Mouse (Mus musculus): ENCODE results near the gene Sumo1. TPM values are rescaled to one million over a fixed set of nuclear protein-coding genes. Genes with fewer than 3 reads are reported as not detected.
"Not testable (repeated sequence)": the region's sequence is repeated elsewhere in the genome, so short reads cannot be mapped to it uniquely, and the experiment has no call there.

The Sumo1 gene
- polyA plus RNA-seq, 1 experiment, result 21.8 TPM

- H3K36me3 ChIP-seq (ENCODE audit: control insufficient read depth, insufficient read depth, low read length), result no peaks in the 10 kb centered on the region; the same call in 1 of the 2 replicates
- H3K4me3 ChIP-seq (ENCODE audit: control insufficient read depth, insufficient read depth, low read length), result no peak overlapping the region
- no peak for TF ChIP-seq CTCF (IDR thresholded peaks at IDR 0.05; ENCODE audit: borderline replicate concordance, control insufficient read depth, extremely low read depth, insufficient read depth, low read length, poor library complexity)
- TF ChIP-seq POLR2A (IDR thresholded peaks at IDR 0.05; ENCODE audit: control insufficient read depth, extremely low read depth, insufficient read depth, low read length, poor library complexity), result no peak
- no peaks in the 10 kb centered on the region for H3K27me3 ChIP-seq (ENCODE audit: control insufficient read depth, insufficient read depth, low read length)
- H3K4me1 ChIP-seq (replicated peaks; ENCODE audit: control insufficient read depth, insufficient read depth, low read length), result no peaks in the 10 kb centered on the region
- no peak overlapping the region for H3K27ac ChIP-seq (ENCODE audit: control insufficient read depth, insufficient read depth, low read length)
- 85% methylated on average over 3 of the region's 3 CpGs for WGBS
- no peak for DNase-seq
Observed at GRCm38 (mm10) chr1:59663456-59664135, 7.0 kb downstream of the Sumo1 start.

GRCm38 (mm10) chr1:59656244-59657171 is 14.1 kb downstream of the Sumo1 start:
- Histone ChIP-seq H3K27me3 (ENCODE audit: control insufficient read depth, insufficient read depth, low read length) (no peaks in the 10 kb centered on the region), H3K27ac (ENCODE audit: control insufficient read depth, insufficient read depth, low read length) (no peak overlapping the region), H3K36me3 (ENCODE audit: control insufficient read depth, insufficient read depth, low read length) (peaks cover 16% of the 10 kb centered on the region), H3K4me3 (ENCODE audit: control insufficient read depth, insufficient read depth, low read length) (no peak overlapping the region), H3K4me1 (replicated peaks; ENCODE audit: control insufficient read depth, insufficient read depth, low read length) (no peaks in the 10 kb centered on the region)
- no peak for DNase-seq
- TF ChIP-seq CTCF (IDR thresholded peaks at IDR 0.05; ENCODE audit: borderline replicate concordance, control insufficient read depth, extremely low read depth, insufficient read depth, low read length, poor library complexity), result no peak
- no peak for TF ChIP-seq POLR2A (IDR thresholded peaks at IDR 0.05; ENCODE audit: control insufficient read depth, extremely low read depth, insufficient read depth, low read length, poor library complexity)
- WGBS, result 95% methylated on average over 7 of the region's 7 CpGs

- TF ChIP-seq CTCF (IDR thresholded peaks at IDR 0.05; ENCODE audit: borderline replicate concordance, control insufficient read depth, extremely low read depth, insufficient read depth, low read length, poor library complexity), result no peak
- no peak for TF ChIP-seq POLR2A (IDR thresholded peaks at IDR 0.05; ENCODE audit: control insufficient read depth, extremely low read depth, insufficient read depth, low read length, poor library complexity)
- WGBS, result 99% methylated on average over 3 of the region's 3 CpGs
- DNase-seq, result no peak
- Histone ChIP-seq H3K4me3 (ENCODE audit: control insufficient read depth, insufficient read depth, low read length) (no peak overlapping the region), H3K27me3 (ENCODE audit: control insufficient read depth, insufficient read depth, low read length) (no peaks in the 10 kb centered on the region), H3K27ac (ENCODE audit: control insufficient read depth, insufficient read depth, low read length) (no peak overlapping the region), H3K4me1 (replicated peaks; ENCODE audit: control insufficient read depth, insufficient read depth, low read length) (no peaks in the 10 kb centered on the region), H3K36me3 (ENCODE audit: control insufficient read depth, insufficient read depth, low read length) (peaks cover 25% of the 10 kb centered on the region)
Observed at GRCm38 (mm10) chr1:59653243-59653911, 17.3 kb downstream of the Sumo1 start.

GRCm38 (mm10) chr1:59651201-59651819 is 19.3 kb downstream of the Sumo1 start:
- no peaks in the 10 kb centered on the region for H3K27me3 ChIP-seq (ENCODE audit: control insufficient read depth, insufficient read depth, low read length)
- WGBS, result over 99% methylated on average over 3 of the region's 3 CpGs
- H3K27ac ChIP-seq (ENCODE audit: control insufficient read depth, insufficient read depth, low read length), result no peak overlapping the region
- H3K4me3 ChIP-seq (ENCODE audit: control insufficient read depth, insufficient read depth, low read length), result no peak overlapping the region
- no peaks in the 10 kb centered on the region for H3K4me1 ChIP-seq (replicated peaks; ENCODE audit: control insufficient read depth, insufficient read depth, low read length)
- TF ChIP-seq CTCF (IDR thresholded peaks at IDR 0.05; ENCODE audit: borderline replicate concordance, control insufficient read depth, extremely low read depth, insufficient read depth, low read length, poor library complexity) (no peak), POLR2A (IDR thresholded peaks at IDR 0.05; ENCODE audit: control insufficient read depth, extremely low read depth, insufficient read depth, low read length, poor library complexity) (no peak)
- DNase-seq, result no peak
- H3K36me3 ChIP-seq (ENCODE audit: control insufficient read depth, insufficient read depth, low read length), result peaks cover 28% of the 10 kb centered on the region

GRCm38 (mm10) chr1:59646502-59646901 is 24.1 kb downstream of the Sumo1 start:
- not testable (repeated sequence) for H3K4me3 ChIP-seq (ENCODE audit: control insufficient read depth, insufficient read depth, low read length); H3K27ac ChIP-seq (ENCODE audit: control insufficient read depth, insufficient read depth, low read length); H3K27me3 ChIP-seq (ENCODE audit: control insufficient read depth, insufficient read depth, low read length); DNase-seq; H3K4me1 ChIP-seq (replicated peaks; ENCODE audit: control insufficient read depth, insufficient read depth, low read length)
- H3K36me3 ChIP-seq (ENCODE audit: control insufficient read depth, insufficient read depth, low read length), result peaks cover 39% of the 10 kb centered on the region
- 90% methylated on average over 2 of the region's 2 CpGs for WGBS

- no peak overlapping the region for H3K4me3 ChIP-seq (ENCODE audit: control insufficient read depth, insufficient read depth, low read length)
- no peaks in the 10 kb centered on the region for H3K4me1 ChIP-seq (replicated peaks; ENCODE audit: control insufficient read depth, insufficient read depth, low read length)
- H3K36me3 ChIP-seq (ENCODE audit: control insufficient read depth, insufficient read depth, low read length), result peaks cover 35% of the 10 kb centered on the region
- H3K27ac ChIP-seq (ENCODE audit: control insufficient read depth, insufficient read depth, low read length), result no peak overlapping the region
- 92% methylated on average over 1 of the region's 1 CpGs for WGBS
- no peak for TF ChIP-seq POLR2A (IDR thresholded peaks at IDR 0.05; ENCODE audit: control insufficient read depth, extremely low read depth, insufficient read depth, low read length, poor library complexity)
- TF ChIP-seq CTCF (IDR thresholded peaks at IDR 0.05; ENCODE audit: borderline replicate concordance, control insufficient read depth, extremely low read depth, insufficient read depth, low read length, poor library complexity), result no peak
- no peak for DNase-seq
- no peaks in the 10 kb centered on the region for H3K27me3 ChIP-seq (ENCODE audit: control insufficient read depth, insufficient read depth, low read length)
Observed at GRCm38 (mm10) chr1:59642488-59642887, 28.1 kb downstream of the Sumo1 start.
